Mouse (Mus musculus): ENCODE measurements around the gene Ces1a. TPM values are rescaled to one million over a fixed set of nuclear protein-coding genes. Genes with fewer than 3 reads are reported as not detected.

Gene Ces1a
- polyA plus RNA-seq, 1 experiment: 0.01 TPM

GRCm38 (mm10) chr8:92984376-92984775 lies 63.6 kb downstream of the Ces1a start:
- TF ChIP-seq MAX (IDR thresholded peaks at IDR 0.05) (no peak), USF1 (IDR thresholded peaks at IDR 0.05; ENCODE audit: low read depth) (no peak)

GRCm38 (mm10) chr8:92982491-92982890 lies 65.5 kb downstream of the Ces1a start:
- Histone ChIP-seq H3K79me3 (ENCODE audit: low read depth) (no peaks in the 10 kb centered on the region), H3K4me3 (ENCODE audit: insufficient read depth, poor library complexity, severe bottlenecking) (no peak overlapping the region), H3ac (ENCODE audit: control insufficient read depth, insufficient read length, low read depth) (no peak overlapping the region), H3K36me3 (ENCODE audit: control insufficient read depth, insufficient read depth) (no peaks in the 10 kb centered on the region), H3K79me2 (ENCODE audit: control insufficient read depth, insufficient read depth) (no peaks in the 10 kb centered on the region), H3K27me3 (ENCODE audit: control insufficient read depth, insufficient read depth, insufficient read length) (no peaks in the 10 kb centered on the region)
- TF ChIP-seq CEBPB (IDR thresholded peaks at IDR 0.05; ENCODE audit: low read depth): no peak
- TF ChIP-seq MAX (IDR thresholded peaks at IDR 0.05): no peak
- no peak for TF ChIP-seq FOSL1 (IDR thresholded peaks at IDR 0.05; ENCODE audit: insufficient read depth, low read length, poor library complexity, severe bottlenecking)

More at GRCm38 (mm10) chr8:92984376-92984775, 63.6 kb downstream of the Ces1a start:
- H3ac ChIP-seq (ENCODE audit: control insufficient read depth, insufficient read length, low read depth): no peak overlapping the region
- no peaks in the 10 kb centered on the region for H3K36me3 ChIP-seq (ENCODE audit: control insufficient read depth, insufficient read depth)
- H3K4me3 ChIP-seq (ENCODE audit: insufficient read depth, poor library complexity, severe bottlenecking): no peak overlapping the region
- no peaks in the 10 kb centered on the region for H3K79me3 ChIP-seq (ENCODE audit: low read depth)
- no peaks in the 10 kb centered on the region for H3K27me3 ChIP-seq (ENCODE audit: control insufficient read depth, insufficient read depth, insufficient read length)
- H3K79me2 ChIP-seq (ENCODE audit: control insufficient read depth, insufficient read depth): no peaks in the 10 kb centered on the region

GRCm38 (mm10) chr8:92976656-92977055 lies 71.3 kb downstream of the Ces1a start:
- Histone ChIP-seq H3K27me3 (ENCODE audit: control insufficient read depth, insufficient read depth, insufficient read length) (no peaks in the 10 kb centered on the region), H3ac (ENCODE audit: control insufficient read depth, insufficient read length, low read depth) (no peak overlapping the region), H3K79me3 (ENCODE audit: low read depth) (no peaks in the 10 kb centered on the region), H3K36me3 (ENCODE audit: control insufficient read depth, insufficient read depth) (no peaks in the 10 kb centered on the region), H3K79me2 (ENCODE audit: control insufficient read depth, insufficient read depth) (no peaks in the 10 kb centered on the region), H3K4me3 (ENCODE audit: insufficient read depth, poor library complexity, severe bottlenecking) (no peak overlapping the region)
- TF ChIP-seq USF1 (IDR thresholded peaks at IDR 0.05; ENCODE audit: low read depth) (no peak), CTCF (IDR thresholded peaks at IDR 0.05; ENCODE audit: control insufficient read depth, insufficient read depth, insufficient read length) (no peak), MAX (IDR thresholded peaks at IDR 0.05) (no peak), MYOD1 (IDR thresholded peaks at IDR 0.05; ENCODE audit: control insufficient read depth, insufficient read length, low read depth) (no peak), CEBPB (IDR thresholded peaks at IDR 0.05; ENCODE audit: low read depth) (no peak), FOSL1 (IDR thresholded peaks at IDR 0.05; ENCODE audit: insufficient read depth, low read length, poor library complexity, severe bottlenecking) (no peak), MYOG (IDR thresholded peaks at IDR 0.05; ENCODE audit: control insufficient read depth, extremely low read depth, insufficient read length) (no peak)

GRCm38 (mm10) chr8:92972949-92973348 lies 75.0 kb downstream of the Ces1a start:
- no peak overlapping the region for H3K4me3 ChIP-seq (ENCODE audit: insufficient read depth, poor library complexity, severe bottlenecking)
- no peaks in the 10 kb centered on the region for H3K27me3 ChIP-seq (ENCODE audit: control insufficient read depth, insufficient read depth, insufficient read length)
- H3K79me2 ChIP-seq (ENCODE audit: control insufficient read depth, insufficient read depth): no peaks in the 10 kb centered on the region
- no peak for TF ChIP-seq MAX (IDR thresholded peaks at IDR 0.05)
- TF ChIP-seq FOSL1 (IDR thresholded peaks at IDR 0.05; ENCODE audit: insufficient read depth, low read length, poor library complexity, severe bottlenecking): no peak
- no peak for TF ChIP-seq CTCF (IDR thresholded peaks at IDR 0.05; ENCODE audit: control insufficient read depth, insufficient read depth, insufficient read length)
- TF ChIP-seq USF1 (IDR thresholded peaks at IDR 0.05; ENCODE audit: low read depth): no peak
- no peak for TF ChIP-seq CEBPB (IDR thresholded peaks at IDR 0.05; ENCODE audit: low read depth)
- TF ChIP-seq MYOD1 (IDR thresholded peaks at IDR 0.05; ENCODE audit: control insufficient read depth, insufficient read length, low read depth): no peak
- TF ChIP-seq MYOG (IDR thresholded peaks at IDR 0.05; ENCODE audit: control insufficient read depth, extremely low read depth, insufficient read length): no peak
- no peak overlapping the region for H3ac ChIP-seq (ENCODE audit: control insufficient read depth, insufficient read length, low read depth)
- no peaks in the 10 kb centered on the region for H3K79me3 ChIP-seq (ENCODE audit: low read depth)
- H3K36me3 ChIP-seq (ENCODE audit: control insufficient read depth, insufficient read depth): no peaks in the 10 kb centered on the region

Other genes starting within 250 kb of the Ces1a start
- gene Mmp2, start 220.9 kb downstream of the Ces1a start, polyA plus RNA-seq (2012; fragmentation: generic; extraction: Trizol): 18.1 TPM
- 0.01 TPM for gene Lpcat2, start 192.9 kb downstream of the Ces1a start, polyA plus RNA-seq (2012; fragmentation: generic; extraction: Trizol)
- gene Capns2, start 146.8 kb downstream of the Ces1a start, polyA plus RNA-seq (2012; fragmentation: generic; extraction: Trizol): not detected
- not detected for gene Slc6a2, start 88.1 kb downstream of the Ces1a start, polyA plus RNA-seq (2012; fragmentation: generic; extraction: Trizol)
- not detected for gene Ces1b, start 31.8 kb upstream of the Ces1a start, polyA plus RNA-seq (2012; fragmentation: generic; extraction: Trizol)
- not detected for gene Ces1c, start 83.1 kb upstream of the Ces1a start, polyA plus RNA-seq (2012; fragmentation: generic; extraction: Trizol)
- gene Ces1d, start 149.6 kb upstream of the Ces1a start, polyA plus RNA-seq (2012; fragmentation: generic; extraction: Trizol): not detected
- gene Ces1e, start 181.4 kb upstream of the Ces1a start, polyA plus RNA-seq (2012; fragmentation: generic; extraction: Trizol): not detected
- gene Ces1f, start 231.6 kb upstream of the Ces1a start, polyA plus RNA-seq (2012; fragmentation: generic; extraction: Trizol): not detected